Comparison of ENCODE assay signal across 21 mouse cellular contexts in the genomic region with DNA sequence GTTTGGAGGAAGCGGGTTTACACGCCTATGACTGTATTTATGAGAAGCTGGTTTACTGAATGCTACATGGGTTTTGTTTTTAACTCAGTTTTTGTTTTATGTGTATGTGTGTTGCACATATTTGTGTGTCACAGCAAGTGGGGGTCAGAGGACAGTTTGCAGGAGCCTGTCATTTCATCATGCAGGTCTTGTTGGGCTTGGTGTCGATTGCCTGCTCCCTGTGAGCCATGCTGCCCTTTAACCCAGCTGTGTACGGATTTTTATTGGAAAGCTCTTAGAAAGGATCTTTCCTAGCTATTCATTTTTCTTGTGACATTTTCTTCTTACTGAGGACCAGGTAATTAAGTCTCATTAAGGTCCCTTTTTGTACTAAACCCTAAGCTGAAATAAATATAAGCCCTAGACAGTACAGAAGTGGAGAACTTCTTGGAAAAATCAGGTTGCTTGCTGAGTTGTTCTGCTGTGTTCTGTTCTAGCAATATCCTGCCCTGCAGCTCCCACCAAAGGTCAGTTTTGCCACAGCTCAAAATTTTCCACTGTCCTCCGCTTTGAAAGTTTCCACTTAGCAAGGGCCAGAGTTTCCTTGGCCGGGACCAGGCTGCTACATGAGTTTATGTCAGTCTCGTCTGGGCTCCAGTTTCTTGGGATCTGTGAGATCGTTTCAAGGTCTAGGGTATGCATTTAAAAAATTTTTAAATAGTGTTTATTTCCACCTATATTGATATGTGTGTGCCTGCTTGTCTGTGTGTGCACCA. TPM values are rescaled to one million over a fixed set of nuclear protein-coding genes. Genes with fewer than 3 reads are reported as not detected.
DNase-seq lines count a peak whose midpoint lies in the region; ATAC-seq and TF ChIP-seq lines count a peak whose summit lies in the region.
"Had no signal": no experiment of that assay in that cellular context is flagged by ENCODE, and none has a peak within 500 bp of the region (broad histone marks: within the 10 kb centered on the region; RNA-seq: fewer than 3 reads in every experiment).

No protein-coding gene starts in this region.

- no peak overlapping the region for H3K4me2 ChIP-seq in liver, postnatal 0 days (ENCODE audit: low read depth, low read length)
- H3K4me2 ChIP-seq: hindbrain, embryonic 14.5 days; limb, embryonic 15.5 days; midbrain, embryonic 11.5 days had no signal

- peak; percentile 78 to 89 for DNase-seq in adrenal gland, adult (ENCODE audit: inconsistent age in 2 of 2, low spot score in 1 of 2)
- DNase-seq in adrenal gland, postnatal 25 days = no peak
- DNase-seq in kidney, adult 11 months = peak; percentile 28
- no peak for DNase-seq in kidney, postnatal 4 days
- no peak for DNase-seq in liver, postnatal 0 days
- no peak for DNase-seq in liver
- no peak for DNase-seq in thymus, adult 2 months
- DNase-seq: cerebellum, adult 9-10 months; heart, postnatal 4 days; layer of hippocampus, adult 9-11 months; lung, adult 18-20 months; lung, postnatal 14 days; right cerebral cortex, adult 18-20 months; right cerebral cortex, postnatal 4 days; thymus, postnatal 36 days had no signal

- no peak overlapping the region for H3K4me3 ChIP-seq in liver, postnatal 0 days (ENCODE audit: low read depth, low read length)
- H3K4me3 ChIP-seq in thymus, adult 2 months (ENCODE audit: control insufficient read depth, insufficient read depth, low read length) = no peak overlapping the region
- H3K4me3 ChIP-seq: heart, embryonic 10.5 days; limb, embryonic 15.5 days had no signal

- no peak overlapping the region; the same call in 1 of the 2 replicates for H3K9ac ChIP-seq in liver, postnatal 0 days (replicated peaks)
- H3K9ac ChIP-seq: hindbrain, embryonic 14.5 days; limb, embryonic 15.5 days had no signal

- no peaks in the 10 kb centered on the region for H3K9me3 ChIP-seq in liver, postnatal 0 days (ENCODE audit: low read length)
- H3K9me3 ChIP-seq: heart, embryonic 10.5 days; limb, embryonic 15.5 days had no signal

- no peaks in the 10 kb centered on the region for H3K27me3 ChIP-seq in liver, postnatal 0 days (ENCODE audit: insufficient read depth, low read length)
- H3K27me3 ChIP-seq in thymus, adult 2 months (ENCODE audit: control insufficient read depth, insufficient read depth, low read length) = no peaks in the 10 kb centered on the region
- H3K27me3 ChIP-seq: limb, embryonic 15.5 days had no signal

- peak overlapping the region; percentile 44; the same call in 1 of the 2 replicates for H3K27ac ChIP-seq in liver, postnatal 0 days (ENCODE audit: low read depth)
- H3K27ac ChIP-seq in thymus, adult 2 months (ENCODE audit: control insufficient read depth, insufficient read depth, low read length) = no peak overlapping the region
- H3K27ac ChIP-seq: heart, embryonic 10.5 days; hindbrain, embryonic 14.5 days; limb, embryonic 15.5 days had no signal

- no peaks in the 10 kb centered on the region for H3K4me1 ChIP-seq in liver, postnatal 0 days (ENCODE audit: insufficient read depth)
- no peaks in the 10 kb centered on the region for H3K4me1 ChIP-seq in thymus, adult 2 months (replicated peaks; ENCODE audit: control insufficient read depth, insufficient read depth, low read length)
- H3K4me1 ChIP-seq: heart, embryonic 10.5 days; limb, embryonic 15.5 days had no signal

- H3K36me3 ChIP-seq in liver, postnatal 0 days (replicated peaks; ENCODE audit: insufficient read depth, low read length) = peaks cover 85% of the 10 kb centered on the region
- peaks cover 94% of the 10 kb centered on the region for H3K36me3 ChIP-seq in thymus, adult 2 months (ENCODE audit: control insufficient read depth, insufficient read depth, low read length)

- TF ChIP-seq CTCF in liver, postnatal 0 days (IDR thresholded peaks at IDR 0.05; ENCODE audit: low read depth) = no peak
- no peak for TF ChIP-seq CTCF in thymus, adult 2 months (IDR thresholded peaks at IDR 0.05; ENCODE audit: borderline replicate concordance, control insufficient read depth, extremely low read depth, insufficient read depth, low read length, poor library complexity)

- TF ChIP-seq EP300 in liver, postnatal 0 days (IDR thresholded peaks at IDR 0.05; ENCODE audit: low read depth) = no peak

- TF ChIP-seq POLR2A in thymus, adult 2 months (IDR thresholded peaks at IDR 0.05; ENCODE audit: control insufficient read depth, extremely low read depth, insufficient read depth, low read length, poor library complexity) = no peak

- 84% methylated on average over 8 of the region's 8 CpGs for WGBS in liver, postnatal 0 days (ENCODE audit: insufficient replicate concordance)
- WGBS in thymus, adult 2 months = 96% methylated on average over 8 of the region's 8 CpGs

- ATAC-seq in liver, postnatal 0 days = peak; percentile 71
- ATAC-seq: forebrain, embryonic 14.5 days; inflammation-experienced regulatory T-cells, adult 6 months had no signal

RNA-seq across cellular contexts. Expression of gene Fzd9, which starts 17.7 kb away (rescaled TPM):
- 2.4 and 3.1 TPM in 2 replicates for total RNA-seq in adrenal gland, postnatal 25 days (2021)
- 0.16 and 0.25 TPM in 2 replicates for polyA plus RNA-seq in liver, postnatal 0 days (2015; fragmentation: Nextera tagmentation; extraction: Ambion mirVana)
- 0.06 and 0.58 TPM in 2 replicates for polyA plus RNA-seq in thymus, adult 2 months (2012; rRNA removed)

RNA-seq across cellular contexts. Expression of gene Baz1b, which starts 46.3 kb away (rescaled TPM):
- total RNA-seq in adrenal gland, postnatal 25 days (2021) = 85.7 and 114 TPM in 2 replicates
- 10.5 and 11.7 TPM in 2 replicates for polyA plus RNA-seq in liver, postnatal 0 days (2015; fragmentation: Nextera tagmentation; extraction: Ambion mirVana)
- polyA plus RNA-seq in thymus, adult 2 months (2012; rRNA removed) = 56.1 and 68.7 TPM in 2 replicates

Comparison
In these comparisons a context has a peak if more than half of its experiments do, and no peak if none do; other contexts are left out.
1. DNase-seq: peak in adrenal gland, adult (2 of 2) and kidney, adult 11 months (single experiment); none in adrenal gland, postnatal 25 days (single experiment), kidney, postnatal 4 days (0 of 2), liver, postnatal 0 days (single experiment), liver (single experiment) and thymus, adult 2 months (single experiment).